Mouse (Mus musculus): ENCODE measurements around the gene Zkscan17.

DNA sequence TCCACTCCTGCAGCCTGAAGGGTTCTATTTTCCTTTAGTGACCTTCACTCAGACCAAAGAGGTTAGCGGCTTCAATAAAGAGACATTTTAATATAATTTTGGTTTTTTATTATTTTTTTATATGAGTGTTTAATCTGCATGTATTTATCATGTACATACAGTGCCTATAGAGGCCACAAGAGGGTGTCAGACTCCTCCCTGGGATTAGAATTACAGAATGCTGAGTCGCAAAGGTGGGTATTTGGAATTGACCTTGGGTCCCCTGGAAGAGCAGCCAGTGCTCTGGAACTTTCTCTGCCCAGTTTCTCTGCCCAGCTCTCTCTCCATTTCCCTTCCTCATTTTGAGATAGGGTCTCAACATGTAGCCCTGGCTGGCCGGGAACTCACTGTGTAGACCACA is 13.0 kb downstream of the Zkscan17 start:
- no peak for TF ChIP-seq CTCF (IDR thresholded peaks at IDR 0.05; ENCODE audit: low read depth, low read length)
- TF ChIP-seq POLR2A (IDR thresholded peaks at IDR 0.05; ENCODE audit: insufficient read depth, low read length): no peak

All from ES-Bruce4 (cell line).